Mouse (Mus musculus) hindbrain, postnatal 0 days (tissue): ENCODE data around the gene Unc13a. TPM values are rescaled to one million over a fixed set of nuclear protein-coding genes. Genes with fewer than 3 reads are reported as not detected.

Source experiments
- ATAC-seq: fragments of 200-750 bp; cut with Nextera tagmentation; 2 replicates; pipeline ENCODE4 v1.8.0; 2017; ENCODE audit warnings: mild to moderate bottlenecking, moderate TSS enrichment, moderate library complexity
- DNase-seq: peaks from one replicate; pipeline ENCODE4 v3.0.0-alpha.2; 2015; ENCODE audit warnings: low spot score
- H3K27ac ChIP-seq: fragments of 300-500 bp; sonication (generic); 2 replicates; pipeline ENCODE4 v1.5.1; 2014; ENCODE audit warnings: mild to moderate bottlenecking
- H3K27me3 ChIP-seq: fragments of 300-500 bp; sonication (generic); 2 replicates; pipeline ENCODE4 v1.6.1; 2014; ENCODE audit warnings: low read length, mixed read lengths; ENCODE audit not compliant: insufficient read depth
- H3K36me3 ChIP-seq: fragments of 300-500 bp; sonication (generic); 2 replicates; pipeline ENCODE4 v1.6.1; 2014; ENCODE audit warnings: low read length, mixed read lengths; ENCODE audit not compliant: insufficient read depth
- H3K4me1 ChIP-seq: fragments of 300-500 bp; sonication (generic); 2 replicates; pipeline ENCODE4 v1.6.1; 2014; ENCODE audit warnings: antibody characterized with exemption, low read length, mixed read lengths; ENCODE audit not compliant: insufficient read depth
- H3K4me2 ChIP-seq: fragments of 300-500 bp; sonication (generic); 2 replicates; pipeline ENCODE4 v1.6.1; 2014; ENCODE audit warnings: low read depth, mild to moderate bottlenecking, low read length, moderate library complexity, mixed read lengths
- H3K4me3 ChIP-seq: fragments of 300-500 bp; sonication (generic); 2 replicates; pipeline ENCODE4 v1.5.1; 2014; ENCODE audit warnings: low read length
- H3K9ac ChIP-seq: fragments of 300-500 bp; sonication (generic); replicated peaks from 2 replicates; pipeline ENCODE4 v1.6.1; 2014; ENCODE audit warnings: mild to moderate bottlenecking, low read length, moderate library complexity, mixed read lengths
- H3K9me3 ChIP-seq: fragments of 300-500 bp; sonication (generic); 2 replicates; pipeline ENCODE4 v1.6.1; 2016; ENCODE audit warnings: low read length, mixed read lengths
- CTCF ChIP-seq: IDR thresholded peaks from 2 replicates; pipeline ENCODE4 v1.5.1; 2016; ENCODE audit warnings: antibody characterized with exemption, control low read depth, low read depth
- WGBS: fragments of 180-500 bp; shearing (Covaris S2); extraction: QIAGEN DNeasy Blood & Tissue Kit; methylation state at CpG from one replicate; pipeline ENCODE4 v1.1.7; 2014; 5-methylcytosine and 5-hydroxymethylcytosine counted together
- polyA plus RNA-seq: library from polyadenylated mRNA; unstranded; fragments of >200 nt; fragmentation: Nextera tagmentation; extraction: Ambion mirVana; gene quantifications from 2 replicates; pipeline ENCODE4 v1.2.1, GENCODE M21; 2015
- total RNA-seq: library from RNA; depleted of rRNA; stranded (reverse); fragments of >200 nt; gene quantifications from 2 replicates; pipeline ENCODE4 v1.2.3, GENCODE M21; 2014

Gene Unc13a
- total and polyA plus RNA-seq, 2 experiments from 2014 or later: 16.9 to 81.4 TPM

- H3K27ac ChIP-seq: no peak overlapping the region
- no peaks in the 10 kb centered on the region for H3K36me3 ChIP-seq
- no peak for TF ChIP-seq CTCF
- H3K9ac ChIP-seq: no peak overlapping the region
- H3K4me1 ChIP-seq: peaks cover 4% of the 10 kb centered on the region
- no peak overlapping the region for H3K4me2 ChIP-seq
- H3K9me3 ChIP-seq: no peaks in the 10 kb centered on the region
- no peak for ATAC-seq
- peaks cover 19% of the 10 kb centered on the region for H3K27me3 ChIP-seq
- H3K4me3 ChIP-seq: no peak overlapping the region
- no peak for DNase-seq
These were observed 73.2 kb downstream of the Unc13a start for GRCm38 (mm10) chr8:71598375-71598774.

DNA sequence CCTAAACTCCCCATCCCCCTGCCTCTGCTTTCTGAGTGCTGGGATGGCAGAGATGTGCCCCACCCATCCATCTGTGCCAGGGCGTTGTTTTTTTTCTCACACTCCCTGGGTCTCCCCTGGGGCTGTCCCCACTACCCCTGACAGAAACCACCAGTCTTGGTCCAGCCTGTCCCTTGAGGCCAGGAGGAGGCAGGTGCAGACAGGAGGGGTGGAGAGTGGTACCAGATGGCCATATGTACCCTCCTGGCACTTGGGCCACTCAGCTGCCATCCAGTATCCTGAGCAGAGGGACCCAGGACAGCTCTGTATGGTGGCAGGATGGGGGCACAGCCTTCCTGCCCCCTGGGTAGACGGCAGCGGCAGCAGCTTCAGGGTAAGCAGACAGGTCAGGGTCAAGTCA lies 74.1 kb downstream of the Unc13a start, which contains the start of gene Fam129c:
Fam129c (plus strand) TSS at position 198 of the 400 bp plus-strand sequence.
- WGBS: 60% methylated on average over 3 of the region's 3 CpGs
- Histone ChIP-seq H3K9ac (no peak within 1 kb of the TSS), H3K9me3 (no peaks in the 10 kb centered on the region), H3K4me2 (no peak within 1 kb of the TSS), H3K4me1 (peaks cover 11% of the 10 kb centered on the region), H3K36me3 (no peaks in the 10 kb centered on the region), H3K27ac (no peak within 1 kb of the TSS), H3K4me3 (no peak within 1 kb of the TSS), H3K27me3 (peaks cover 9% of the 10 kb centered on the region)
- ATAC-seq (no peak), DNase-seq (no peak)
- TF ChIP-seq CTCF: no peak

- ATAC-seq: no peak
- TF ChIP-seq CTCF: no peak
- peaks cover 4% of the 10 kb centered on the region; the same call in 1 of the 2 replicates for H3K27me3 ChIP-seq
- no peak for DNase-seq
- H3K4me3 ChIP-seq: no peak overlapping the region
- no peaks in the 10 kb centered on the region for H3K9me3 ChIP-seq
- H3K9ac ChIP-seq: no peak overlapping the region
- H3K4me1 ChIP-seq: peaks cover 11% of the 10 kb centered on the region
- no peak overlapping the region for H3K27ac ChIP-seq
- H3K36me3 ChIP-seq: no peaks in the 10 kb centered on the region
- H3K4me2 ChIP-seq: no peak overlapping the region
- 82% methylated on average over 4 of the region's 4 CpGs for WGBS
These were observed 74.8 kb downstream of the Unc13a start for GRCm38 (mm10) chr8:71596798-71597197.

- Histone ChIP-seq H3K9ac (no peak overlapping the region), H3K36me3 (no peaks in the 10 kb centered on the region), H3K9me3 (no peaks in the 10 kb centered on the region), H3K4me3 (no peak overlapping the region), H3K27me3 (peaks cover 4% of the 10 kb centered on the region; the same call in 1 of the 2 replicates), H3K27ac (no peak overlapping the region), H3K4me1 (peaks cover 11% of the 10 kb centered on the region), H3K4me2 (peak overlapping the region; percentile 25; the same call in 1 of the 2 replicates)
- 63% methylated on average over 6 of the region's 6 CpGs for WGBS
- no peak for TF ChIP-seq CTCF
- DNase-seq: no peak
- no peak for ATAC-seq
These were observed 75.2 kb downstream of the Unc13a start for GRCm38 (mm10) chr8:71596384-71596783.

- H3K4me2 ChIP-seq: peak overlapping the region; percentile 25
- H3K9me3 ChIP-seq: no peaks in the 10 kb centered on the region
- H3K27ac ChIP-seq: no peak overlapping the region
- H3K4me1 ChIP-seq: peaks cover 11% of the 10 kb centered on the region
- peaks cover 4% of the 10 kb centered on the region; the same call in 1 of the 2 replicates for H3K27me3 ChIP-seq
- ATAC-seq: peak; percentile 50
- WGBS: 8% methylated on average over 27 of the region's 27 CpGs
- TF ChIP-seq CTCF: peak; percentile 100
- H3K4me3 ChIP-seq: no peak overlapping the region
- H3K9ac ChIP-seq: 0 out of 2 replicates have a peak overlapping the region, but pooled peaks have one; percentile 21
- DNase-seq: peak; percentile 91
- H3K36me3 ChIP-seq: no peaks in the 10 kb centered on the region
These were observed 75.7 kb downstream of the Unc13a start for GRCm38 (mm10) chr8:71595862-71596261.

- Histone ChIP-seq H3K4me1 (peaks cover 11% of the 10 kb centered on the region), H3K27me3 (no peaks in the 10 kb centered on the region), H3K27ac (no peak overlapping the region), H3K9me3 (no peaks in the 10 kb centered on the region), H3K36me3 (no peaks in the 10 kb centered on the region), H3K4me3 (no peak overlapping the region), H3K4me2 (no peak overlapping the region), H3K9ac (no peak overlapping the region)
- ATAC-seq (no peak), DNase-seq (no peak)
- TF ChIP-seq CTCF: no peak
- WGBS: 92% methylated on average over 4 of the region's 4 CpGs
These were observed 77.2 kb downstream of the Unc13a start for GRCm38 (mm10) chr8:71594324-71594722.

- H3K4me2 ChIP-seq: no peak overlapping the region
- H3K4me3 ChIP-seq: no peak overlapping the region
- ATAC-seq: no peak
- no peaks in the 10 kb centered on the region for H3K36me3 ChIP-seq
- 87% methylated on average over 8 of the region's 8 CpGs for WGBS
- no peaks in the 10 kb centered on the region for H3K27me3 ChIP-seq
- no peak for TF ChIP-seq CTCF
- DNase-seq: no peak
- no peaks in the 10 kb centered on the region for H3K9me3 ChIP-seq
- H3K27ac ChIP-seq: peak overlapping the region; percentile 98; the same call in 1 of the 2 replicates
- H3K4me1 ChIP-seq: peaks cover 11% of the 10 kb centered on the region
- H3K9ac ChIP-seq: 0 out of 2 replicates have a peak overlapping the region, but pooled peaks have one; percentile 24
These were observed 77.8 kb downstream of the Unc13a start for GRCm38 (mm10) chr8:71593556-71594323.
